Mouse (Mus musculus) lung, postnatal 0 days (tissue): ENCODE results near the gene Asap3. TPM values are rescaled to one million over a fixed set of nuclear protein-coding genes. Genes with fewer than 3 reads are reported as not detected.

Experiments used
- ATAC-seq: fragments of 200-750 bp; cut with Nextera tagmentation; 2 replicates; pipeline ENCODE4 v1.8.0; 2017; ENCODE audit warnings: moderate library complexity
- DNase-seq: peaks from one replicate; pipeline ENCODE4 v3.0.0-alpha.2; 2016; ENCODE audit warnings: low spot score
- H3K27ac ChIP-seq: fragments of 300-500 bp; sonication (generic); 2 replicates; pipeline ENCODE4 v1.5.1; 2014; ENCODE audit warnings: antibody characterized with exemption, mild to moderate bottlenecking, low read length, mixed read lengths
- H3K27me3 ChIP-seq: fragments of 300-500 bp; sonication (generic); replicated peaks from 2 replicates; pipeline ENCODE4 v1.6.1; 2014; ENCODE audit warnings: low read length, mixed read lengths; ENCODE audit not compliant: insufficient read depth
- H3K36me3 ChIP-seq: fragments of 300-500 bp; sonication (generic); 2 replicates; pipeline ENCODE4 v1.6.1; 2014; ENCODE audit warnings: low read length, mixed read lengths; ENCODE audit not compliant: insufficient read depth
- H3K4me1 ChIP-seq: fragments of 300-500 bp; sonication (generic); 2 replicates; pipeline ENCODE4 v1.6.1; 2014; ENCODE audit warnings: antibody characterized with exemption, low read depth, low read length, mixed read lengths; ENCODE audit not compliant: insufficient read depth
- H3K4me2 ChIP-seq: fragments of 300-500 bp; sonication (generic); replicated peaks from 2 replicates; pipeline ENCODE4 v1.6.1; 2014; ENCODE audit warnings: low read depth, mild to moderate bottlenecking, low read length, moderate library complexity, mixed read lengths
- H3K4me3 ChIP-seq: fragments of 300-500 bp; sonication (generic); 2 replicates; pipeline ENCODE4 v1.5.1; 2014; ENCODE audit warnings: low read depth, low read length
- H3K9ac ChIP-seq: fragments of 300-500 bp; sonication (generic); replicated peaks from 2 replicates; pipeline ENCODE4 v1.6.1; 2014; ENCODE audit warnings: low read depth, mild to moderate bottlenecking
- H3K9me3 ChIP-seq: fragments of 300-500 bp; sonication (generic); 2 replicates; pipeline ENCODE4 v1.6.1; 2016; ENCODE audit warnings: low read length, mixed read lengths
- CTCF ChIP-seq: IDR thresholded peaks from 2 replicates; pipeline ENCODE4 v1.5.1; 2016; ENCODE audit warnings: antibody characterized with exemption, mild to moderate bottlenecking
- EP300 ChIP-seq: IDR thresholded peaks from 2 replicates; pipeline ENCODE4 v1.6.1; 2016; ENCODE audit warnings: antibody characterized with exemption, mild to moderate bottlenecking, control low read depth
- WGBS: fragments of 180-500 bp; shearing (Covaris S2); extraction: QIAGEN DNeasy Blood & Tissue Kit; methylation state at CpG from one replicate; pipeline ENCODE4 v1.1.7; 2014; 5-methylcytosine and 5-hydroxymethylcytosine counted together
- polyA plus RNA-seq: library from polyadenylated mRNA; unstranded; fragments of >200 nt; fragmentation: Nextera tagmentation; extraction: Ambion mirVana; gene quantifications from 2 replicates; pipeline ENCODE4 v1.2.1, GENCODE M21; 2015

Gene Asap3
- 5.4 and 5.5 TPM in 2 replicates for polyA plus RNA-seq

DNA sequence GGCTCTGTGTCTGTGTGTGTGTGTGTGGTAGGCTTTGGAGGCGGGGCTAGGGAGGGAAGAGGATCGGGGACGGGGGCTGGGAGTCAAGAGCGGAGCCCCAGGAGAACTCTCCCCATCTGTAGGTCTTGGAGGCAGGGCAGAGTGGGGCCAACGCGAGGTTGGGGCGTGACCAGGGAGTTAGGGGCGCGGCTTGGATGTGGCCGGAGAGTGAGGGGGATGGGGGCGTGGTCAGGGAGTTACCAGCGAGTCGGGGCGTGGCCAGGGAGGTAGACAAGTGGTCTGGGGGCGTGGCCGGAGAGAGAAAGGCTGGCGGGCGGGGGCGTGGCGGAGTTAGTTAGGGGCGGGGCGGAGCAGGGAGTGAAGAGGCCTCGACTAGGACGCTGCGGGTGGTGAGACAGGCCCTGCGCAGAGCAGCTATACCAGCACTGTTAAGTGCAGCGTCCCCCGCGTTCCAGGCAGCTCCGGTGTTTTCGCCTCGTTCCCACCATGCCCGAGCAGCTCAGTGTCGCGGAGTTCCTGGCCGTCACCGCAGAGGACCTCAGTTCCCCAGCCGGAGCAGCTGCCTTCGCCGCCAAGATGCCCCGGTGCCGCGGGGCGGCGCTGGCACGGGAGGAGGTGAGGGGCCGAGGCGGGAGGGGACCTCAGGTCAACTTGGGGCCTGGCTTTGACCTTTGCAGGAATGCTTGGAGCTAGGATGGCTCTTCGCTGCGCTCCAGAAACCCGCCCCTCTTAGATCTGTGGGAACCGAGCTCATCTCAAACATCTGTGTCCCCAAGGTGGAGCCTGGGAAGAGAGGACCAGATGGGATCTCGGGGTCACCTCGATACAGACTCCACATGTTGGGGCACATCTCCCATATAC, at the start of gene Asap3:
Gene Asap3 (plus strand): TSS at position 333 of the 861 bp plus-strand sequence.
- H3K4me3 ChIP-seq = peak within 1 kb of the TSS; percentile 57
- H3K9ac ChIP-seq = peak within 1 kb of the TSS; percentile 44
- H3K27me3 ChIP-seq = no peaks in the 10 kb centered on the region
- ATAC-seq (peak; percentile 92), DNase-seq (peak; percentile 99)
- no peaks in the 10 kb centered on the region; the same call in 1 of the 2 replicates for H3K4me1 ChIP-seq
- TF ChIP-seq CTCF = peak; percentile 44
- TF ChIP-seq EP300 = no peak
- H3K27ac ChIP-seq = peak within 1 kb of the TSS; percentile 74
- peak within 1 kb of the TSS; percentile 97 for H3K4me2 ChIP-seq
- no peaks in the 10 kb centered on the region for H3K36me3 ChIP-seq
- H3K9me3 ChIP-seq = no peaks in the 10 kb centered on the region
- 1% methylated on average over 44 of the region's 54 CpGs for WGBS

DNA sequence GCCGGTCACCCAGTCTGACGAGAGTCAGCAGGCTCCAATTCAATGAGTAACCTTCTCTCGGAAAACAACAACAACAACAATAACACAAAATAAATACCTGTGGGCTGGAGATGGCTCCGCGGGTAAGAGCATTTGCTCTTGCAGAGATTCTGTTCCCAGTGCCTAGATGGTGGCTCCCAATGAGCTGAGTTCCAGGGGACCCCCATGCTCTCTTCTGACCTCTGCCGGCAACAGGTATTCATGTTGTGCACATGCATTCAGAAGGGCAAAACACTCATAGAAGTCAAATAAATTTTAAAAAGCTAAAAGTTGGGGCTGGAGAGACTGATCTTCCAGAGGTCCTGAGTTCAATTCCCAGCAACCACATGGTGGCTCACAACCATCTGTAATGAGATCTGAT, 47.7 kb upstream of the Asap3 start:
- no peak overlapping the region for H3K4me2 ChIP-seq
- H3K27me3 ChIP-seq = no peaks in the 10 kb centered on the region
- TF ChIP-seq CTCF (peak; percentile 40), EP300 (no peak)
- WGBS = 76% methylated on average over 6 of the region's 6 CpGs
- no peak overlapping the region for H3K9ac ChIP-seq
- DNase-seq (no peak), ATAC-seq (no peak)
- no peak overlapping the region for H3K4me3 ChIP-seq
- no peak overlapping the region for H3K27ac ChIP-seq
- no peaks in the 10 kb centered on the region for H3K36me3 ChIP-seq
- no peaks in the 10 kb centered on the region for H3K9me3 ChIP-seq
- H3K4me1 ChIP-seq = no peaks in the 10 kb centered on the region

DNA sequence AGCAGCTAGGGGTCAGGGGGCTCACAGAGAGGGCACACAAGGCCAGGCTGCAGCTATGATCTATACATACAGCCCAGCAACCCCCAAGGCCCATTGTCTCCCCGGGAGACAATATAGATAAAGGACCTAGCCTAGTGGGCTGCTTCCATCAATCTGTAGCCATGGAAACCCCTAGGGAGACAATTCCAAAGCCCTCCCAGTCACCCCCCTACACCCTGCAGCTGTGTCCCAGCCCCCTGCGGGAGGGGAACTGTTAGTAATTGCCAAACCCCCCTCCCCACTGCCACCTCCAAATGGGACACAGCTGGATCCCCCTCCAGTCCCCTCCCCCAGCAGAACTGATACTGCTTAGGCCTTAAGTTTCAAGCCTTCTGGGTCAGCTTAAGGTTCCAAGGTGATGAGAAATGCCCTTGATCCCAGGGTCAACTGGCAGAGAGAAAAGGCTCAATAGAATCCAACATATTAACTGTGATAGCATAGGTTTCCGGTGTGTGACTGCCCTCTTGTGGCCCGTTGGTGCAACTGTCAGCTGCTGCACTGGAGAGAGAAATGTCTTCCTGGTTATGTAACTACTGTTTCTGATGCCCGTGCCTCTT, 46.3 kb upstream of the Asap3 start:
- Histone ChIP-seq H3K4me2 (no peak overlapping the region), H3K9me3 (no peaks in the 10 kb centered on the region), H3K4me1 (no peaks in the 10 kb centered on the region), H3K4me3 (no peak overlapping the region), H3K27ac (no peak overlapping the region), H3K27me3 (no peaks in the 10 kb centered on the region), H3K36me3 (no peaks in the 10 kb centered on the region), H3K9ac (no peak overlapping the region)
- peak; percentile 63 for ATAC-seq
- WGBS = 16% methylated on average over 5 of the region's 5 CpGs
- DNase-seq = peak; percentile 92
- TF ChIP-seq CTCF = peak; percentile 97
- TF ChIP-seq EP300 = no peak

DNA sequence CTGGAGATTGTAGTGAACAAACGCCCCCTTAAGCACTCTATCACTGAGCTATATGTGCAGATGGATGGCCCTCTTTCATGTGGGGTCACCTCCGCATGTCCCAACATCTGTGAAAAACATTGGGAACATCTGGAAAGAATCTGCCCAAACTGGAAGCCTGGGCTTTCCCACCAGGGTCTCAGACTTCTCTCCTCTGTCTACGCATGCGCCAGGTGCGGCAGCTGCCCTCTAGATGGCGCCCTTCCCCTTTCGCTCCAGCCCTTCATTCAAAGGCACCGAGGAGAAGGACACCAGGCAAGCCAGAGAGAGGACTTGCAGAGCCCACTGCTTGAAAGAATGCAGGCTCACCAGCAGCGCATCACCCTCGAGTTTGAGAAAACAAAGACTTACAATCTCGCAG, 42.7 kb upstream of the Asap3 start:
- no peak for TF ChIP-seq EP300
- TF ChIP-seq CTCF = peak; percentile 99
- no peak overlapping the region for H3K9ac ChIP-seq
- peak; percentile 94 for DNase-seq
- H3K36me3 ChIP-seq = no peaks in the 10 kb centered on the region
- H3K9me3 ChIP-seq = no peaks in the 10 kb centered on the region
- H3K27me3 ChIP-seq = no peaks in the 10 kb centered on the region
- H3K27ac ChIP-seq = no peak overlapping the region
- peak; percentile 84 for ATAC-seq
- under 1% methylated on average over 11 of the region's 11 CpGs for WGBS
- no peak overlapping the region for H3K4me2 ChIP-seq
- H3K4me3 ChIP-seq = no peak overlapping the region
- no peaks in the 10 kb centered on the region for H3K4me1 ChIP-seq

DNA sequence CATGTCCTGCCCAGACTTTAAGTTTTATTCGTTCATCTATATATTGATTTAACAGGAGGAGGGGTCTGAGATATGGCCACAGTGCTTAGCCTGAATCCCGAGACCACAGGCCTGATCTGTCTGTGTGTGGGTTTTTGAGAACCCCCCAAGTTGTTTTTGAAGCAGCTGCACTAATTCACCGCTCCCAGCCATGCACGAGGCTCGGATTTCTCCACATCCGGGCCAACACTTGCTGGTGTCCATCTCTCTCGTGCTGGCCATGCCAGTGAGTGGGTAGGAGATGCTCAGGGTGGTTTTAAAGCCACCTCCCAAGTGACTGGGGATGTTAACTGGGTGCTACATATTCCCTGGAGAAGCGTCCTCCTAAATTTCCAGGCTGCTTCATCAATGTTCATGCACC, 41.2 kb upstream of the Asap3 start:
- TF ChIP-seq EP300 (no peak), CTCF (no peak)
- Histone ChIP-seq H3K27ac (no peak overlapping the region), H3K27me3 (no peaks in the 10 kb centered on the region), H3K4me3 (no peak overlapping the region), H3K9ac (no peak overlapping the region), H3K4me2 (no peak overlapping the region), H3K36me3 (no peaks in the 10 kb centered on the region), H3K9me3 (no peaks in the 10 kb centered on the region), H3K4me1 (no peaks in the 10 kb centered on the region)
- 79% methylated on average over 8 of the region's 8 CpGs for WGBS
- no peak for ATAC-seq
- no peak for DNase-seq

DNA sequence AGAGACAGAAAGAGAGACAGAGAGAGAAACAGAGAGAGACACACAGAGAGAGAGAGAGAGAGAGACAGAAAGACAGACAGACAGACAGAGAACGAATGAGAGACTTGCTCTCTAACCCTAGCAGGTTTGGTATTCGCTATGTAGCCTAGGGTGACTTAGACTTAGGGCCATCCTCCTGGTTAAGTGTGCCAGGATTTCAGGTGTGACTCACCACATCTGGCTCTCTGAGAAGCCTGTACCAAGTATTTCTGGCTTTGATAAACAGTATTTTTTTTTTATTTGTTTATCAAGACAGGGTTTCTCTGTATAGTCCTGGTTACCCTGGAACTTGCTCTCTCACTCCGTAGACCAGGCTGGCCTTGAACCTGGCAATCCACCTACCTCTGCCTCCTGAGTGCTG, 38.5 kb upstream of the Asap3 start:
- no peak overlapping the region for H3K4me3 ChIP-seq
- TF ChIP-seq CTCF (no peak), EP300 (no peak)
- H3K4me1 ChIP-seq = no peaks in the 10 kb centered on the region
- WGBS = 77% methylated on average over 3 of the region's 3 CpGs
- DNase-seq (no peak), ATAC-seq (no peak)
- no peaks in the 10 kb centered on the region for H3K36me3 ChIP-seq
- H3K27me3 ChIP-seq = no peaks in the 10 kb centered on the region
- H3K4me2 ChIP-seq = no peak overlapping the region
- no peak overlapping the region for H3K9ac ChIP-seq
- H3K27ac ChIP-seq = no peak overlapping the region
- H3K9me3 ChIP-seq = no peaks in the 10 kb centered on the region
